Comparison of ENCODE assay signal across 8 mouse cellular contexts in the genomic region with DNA sequence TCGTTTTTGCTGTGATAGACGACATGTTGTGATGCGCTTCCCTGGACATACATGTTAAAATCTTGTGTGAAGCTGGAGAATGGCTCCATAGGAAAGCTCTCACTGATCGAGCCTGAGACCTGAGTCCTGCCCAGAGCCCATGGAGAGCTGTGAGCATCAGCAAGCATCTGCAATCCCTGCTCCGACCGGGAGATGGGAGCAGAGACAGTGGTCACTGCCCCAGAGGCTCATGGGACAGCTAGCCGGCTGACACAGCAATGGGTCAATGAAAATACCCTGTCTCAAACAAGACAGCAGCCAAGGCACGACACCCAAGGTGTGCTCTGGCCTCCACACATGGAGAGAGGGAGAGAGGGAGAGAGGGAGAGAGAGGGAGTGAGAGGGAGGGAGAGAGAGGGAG. TPM values are rescaled to one million over a fixed set of nuclear protein-coding genes. Genes with fewer than 3 reads are reported as not detected.
A peak's percentile ranks its signal among the peaks of the same experiment; 100 is the strongest.
DNase-seq lines count a peak whose midpoint lies in the region; TF ChIP-seq lines count a peak whose summit lies in the region.

No protein-coding gene starts in this region.

- peak; percentile 65 for TF ChIP-seq CTCF in layer of hippocampus, adult 2 months (conservative IDR thresholded peaks at IDR 0.05)
- peak; percentile 23; the same call in 1 of the 2 replicates for TF ChIP-seq CTCF in olfactory bulb, adult 2 months (IDR thresholded peaks at IDR 0.05; ENCODE audit: insufficient read depth, low read depth, low read length)

- TF ChIP-seq POLR2A in olfactory bulb, adult 2 months (IDR thresholded peaks at IDR 0.05; ENCODE audit: insufficient read depth, low read depth, low read length): no peak

- WGBS in olfactory bulb, adult 2 months: 63% methylated on average over 8 of the region's 8 CpGs

- H3K4me1 ChIP-seq in olfactory bulb, adult 2 months (ENCODE audit: control insufficient read depth, insufficient read depth, low read length): peaks cover 48% of the 10 kb centered on the region

- no peak overlapping the region for H3K27ac ChIP-seq in layer of hippocampus, adult 2 months
- H3K27ac ChIP-seq in olfactory bulb, adult 2 months (ENCODE audit: insufficient read depth, low read depth, low read length): peak overlapping the region; percentile 18; the same call in 1 of the 2 replicates

- peak; percentile 64 for DNase-seq in adrenal gland, postnatal 14 days
- DNase-seq in adrenal gland, adult 8-10 months: no peak
- DNase-seq in layer of hippocampus, adult 2 months (ENCODE audit: low spot score in 2 of 2): no peak
- DNase-seq in layer of hippocampus, adult 9-11 months: no peak
- DNase-seq in kidney, postnatal 10 days: peak; percentile 69
- DNase-seq in layer of hippocampus, adult 18-20 months (ENCODE audit: low spot score in 2 of 2): no peak
- no peak for DNase-seq in right cerebral cortex, postnatal 14 days

- H3K4me3 ChIP-seq in layer of hippocampus, adult 2 months: no peak overlapping the region
- H3K4me3 ChIP-seq in olfactory bulb, adult 2 months (ENCODE audit: insufficient read depth, low read depth, low read length): no peak overlapping the region

RNA-seq across cellular contexts. Expression of a gene that starts 26.6 kb away (rescaled TPM):
- 79.0 and 79.8 TPM in 2 replicates for total RNA-seq in adrenal gland, postnatal 14 days (2021)
- 10 to 100 TPM; 73.1 to 83.0 (median 79.9) TPM for total RNA-seq in adrenal gland, adult 8-10 months (2022)
- total RNA-seq in layer of hippocampus, adult 2 months (2021): 10 to 100 TPM; 85.4 to 91.3 TPM
- polyA plus RNA-seq in olfactory bulb, adult 2 months (2012; ENCODE audit: insufficient read depth, insufficient read length, low replicate concordance, missing spikeins): not detected in 2 replicates
- 100 to 1,000 TPM in 1 of 2 experiments, 10 to 100 TPM in 1; 99.6 to 102 TPM for total RNA-seq in layer of hippocampus, adult 18-20 months (2021)

Comparison
In these comparisons a context has a peak if more than half of its experiments do, and no peak if none do; other contexts are left out.
1. DNase-seq: peak in adrenal gland, postnatal 14 days (single experiment) and kidney, postnatal 10 days (single experiment); none in adrenal gland, adult 8-10 months (single experiment), layer of hippocampus, adult 2 months (0 of 2), layer of hippocampus, adult 9-11 months (single experiment), layer of hippocampus, adult 18-20 months (0 of 2) and right cerebral cortex, postnatal 14 days (single experiment).